Mouse (Mus musculus) midbrain, postnatal 0 days (tissue): ENCODE results near the gene Capns1. TPM values are rescaled to one million over a fixed set of nuclear protein-coding genes. Genes with fewer than 3 reads are reported as not detected.
A peak's percentile ranks its signal among the peaks of the same experiment; 100 is the strongest.

Source experiments
- ATAC-seq: fragments of 200-750 bp; cut with Nextera tagmentation; 2 replicates; pipeline ENCODE4 v1.8.0; 2017; ENCODE audit warnings: moderate number of reproducible peaks, mild to moderate bottlenecking, moderate TSS enrichment, moderate library complexity; ENCODE audit not compliant: low FRiP score
- DNase-seq: peaks from one replicate; pipeline ENCODE4 v3.0.0-alpha.2; 2015; ENCODE audit warnings: low spot score
- H3K27ac ChIP-seq: fragments of 300-500 bp; sonication (generic); 2 replicates; pipeline ENCODE4 v1.5.1; 2014; ENCODE audit warnings: low read depth, mild to moderate bottlenecking, low read length, mixed read lengths
- H3K27me3 ChIP-seq: fragments of 300-500 bp; sonication (generic); 2 replicates; pipeline ENCODE4 v1.6.1; 2014; ENCODE audit warnings: low read length, control low read depth, mixed read lengths; ENCODE audit not compliant: insufficient read depth
- H3K36me3 ChIP-seq: fragments of 300-500 bp; sonication (generic); 2 replicates; pipeline ENCODE4 v1.6.1; 2014; ENCODE audit warnings: low read length, control low read depth, mixed read lengths; ENCODE audit not compliant: insufficient read depth
- H3K4me1 ChIP-seq: fragments of 300-500 bp; sonication (generic); 2 replicates; pipeline ENCODE4 v1.6.1; 2014; ENCODE audit warnings: mild to moderate bottlenecking, control low read depth, antibody characterized with exemption, low read length, mixed read lengths; ENCODE audit not compliant: insufficient read depth
- H3K4me2 ChIP-seq: fragments of 300-500 bp; sonication (generic); 2 replicates; pipeline ENCODE4 v1.6.1; 2014; ENCODE audit warnings: low read depth, mild to moderate bottlenecking, low read length, mixed read lengths; ENCODE audit not compliant: poor library complexity, severe bottlenecking
- H3K4me3 ChIP-seq: fragments of 300-500 bp; sonication (generic); 2 replicates; pipeline ENCODE4 v1.5.1; 2014; ENCODE audit warnings: low read depth, mild to moderate bottlenecking, low read length, moderate library complexity
- H3K9ac ChIP-seq: fragments of 300-500 bp; sonication (generic); replicated peaks from 2 replicates; pipeline ENCODE4 v1.6.1; 2014; ENCODE audit warnings: mild to moderate bottlenecking, low read length, moderate library complexity, mixed read lengths; ENCODE audit not compliant: poor library complexity, severe bottlenecking
- H3K9me3 ChIP-seq: fragments of 300-500 bp; sonication (generic); 2 replicates; pipeline ENCODE4 v1.6.1; 2016; ENCODE audit warnings: low read length, control low read depth
- CTCF ChIP-seq: IDR thresholded peaks from 2 replicates; pipeline ENCODE4 v1.5.1; 2016; ENCODE audit warnings: antibody characterized with exemption, mild to moderate bottlenecking
- WGBS: fragments of 180-500 bp; shearing (Covaris S2); extraction: QIAGEN DNeasy Blood & Tissue Kit; methylation state at CpG from one replicate; pipeline ENCODE4 v1.1.7; 2014; 5-methylcytosine and 5-hydroxymethylcytosine counted together
- polyA plus RNA-seq: library from polyadenylated mRNA; unstranded; fragments of >200 nt; fragmentation: Nextera tagmentation; extraction: Ambion mirVana; gene quantifications from 2 replicates; pipeline ENCODE4 v1.2.1, GENCODE M21; 2015
- total RNA-seq: library from RNA; depleted of rRNA; stranded (reverse); fragments of >200 nt; gene quantifications from 2 replicates; pipeline ENCODE4 v1.2.3, GENCODE M21; 2014

The Capns1 gene
- total and polyA plus RNA-seq, 2 experiments from 2014 or later = 58.0 to 272 TPM

DNA sequence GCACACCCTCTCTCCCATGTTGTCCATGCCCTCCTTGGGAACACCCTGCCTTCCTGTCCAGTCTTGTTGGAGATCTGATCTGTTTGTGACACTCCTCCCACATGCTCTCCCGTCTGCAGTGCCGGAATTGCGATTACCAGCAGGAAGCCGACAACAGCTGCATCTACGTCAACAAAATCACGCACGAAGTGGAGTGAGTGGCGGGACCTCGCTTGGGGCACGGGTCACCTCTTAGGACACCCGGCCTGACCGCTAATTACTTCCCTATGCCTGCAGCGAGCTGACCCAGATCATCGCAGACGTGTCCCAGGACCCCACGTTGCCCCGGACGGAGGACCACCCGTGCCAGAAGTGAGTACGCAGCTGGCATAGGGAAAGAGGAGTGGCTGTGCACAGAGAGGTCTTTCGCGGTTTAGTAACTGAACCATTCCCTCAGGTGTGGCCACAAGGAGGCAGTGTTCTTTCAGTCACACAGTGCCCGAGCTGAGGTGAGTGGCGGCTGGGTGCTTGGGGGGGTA, 34.1 kb upstream of the Capns1 start:
- no peaks in the 10 kb centered on the region for H3K27me3 ChIP-seq
- ATAC-seq = peak; percentile 18; the same call in 1 of the 2 replicates
- peak overlapping the region; percentile 62 for H3K4me3 ChIP-seq
- peak; percentile 60 for TF ChIP-seq CTCF
- peak overlapping the region; percentile 72 for H3K9ac ChIP-seq
- WGBS = 4% methylated on average over 24 of the region's 24 CpGs
- H3K4me2 ChIP-seq = peak overlapping the region; percentile 79
- H3K4me1 ChIP-seq = peaks cover 12% of the 10 kb centered on the region
- H3K9me3 ChIP-seq = no peaks in the 10 kb centered on the region
- DNase-seq = peak; percentile 63
- H3K27ac ChIP-seq = peak overlapping the region; percentile 95
- H3K36me3 ChIP-seq = peaks cover 25% of the 10 kb centered on the region

DNA sequence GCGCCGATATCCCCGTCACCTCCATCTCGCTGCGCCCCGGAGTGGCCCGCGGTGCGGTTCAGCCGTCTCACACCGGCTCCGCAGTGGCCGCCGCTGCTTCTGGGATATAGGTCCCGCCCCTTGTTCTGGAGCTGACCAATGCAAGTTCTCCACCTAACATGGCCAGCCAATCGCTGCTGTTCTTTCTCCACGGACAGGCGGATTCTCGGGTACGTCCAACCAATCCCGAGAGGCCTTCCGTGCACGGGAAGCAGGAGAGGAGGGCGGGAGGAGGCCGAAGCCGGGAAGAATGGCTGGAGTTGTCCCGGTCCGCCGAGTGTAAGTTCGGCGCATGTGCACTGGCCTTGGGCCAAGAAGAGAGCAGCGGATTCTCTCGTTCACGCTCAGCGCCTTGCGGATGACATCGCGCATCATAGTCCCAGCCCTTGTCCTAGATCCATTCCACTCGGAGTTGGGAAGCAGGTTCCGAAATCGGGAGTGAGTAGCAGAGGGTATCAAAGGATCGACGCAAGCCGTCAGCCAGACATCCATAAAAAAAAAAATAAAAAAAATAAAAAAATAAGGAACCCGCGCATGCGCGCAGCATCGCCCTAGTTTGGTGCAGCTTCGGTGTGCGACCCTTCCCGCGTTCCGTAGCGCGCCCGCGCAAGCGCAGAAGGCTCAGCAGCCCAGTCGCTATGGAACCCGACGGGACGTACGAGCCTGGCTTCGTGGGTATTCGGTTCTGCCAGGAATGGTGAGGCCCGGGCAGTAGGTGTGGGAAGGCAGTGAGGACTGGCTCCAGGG, 33.3 kb upstream of the Capns1 start, which contains the start of the genes Polr2i and Tbcb:
Polr2i (plus strand) TSS at position 280 of the 786 bp plus-strand sequence.
Tbcb (minus strand) TSS at position 604 of the 786 bp plus-strand sequence.
- Histone ChIP-seq H3K9me3 (no peaks in the 10 kb centered on the region), H3K4me1 (peaks cover 12% of the 10 kb centered on the region), H3K36me3 (peaks cover 34% of the 10 kb centered on the region), H3K9ac (peak within 1 kb of the TSS; percentile 72), H3K27ac (peak within 1 kb of the TSS; percentile 95), H3K4me3 (peak within 1 kb of the TSS; percentile 62), H3K4me2 (peak within 1 kb of the TSS; percentile 79), H3K27me3 (no peaks in the 10 kb centered on the region)
- peak; percentile 99 for DNase-seq
- WGBS = under 1% methylated on average over 67 of the region's 67 CpGs
- TF ChIP-seq CTCF = no peak
- peak; percentile 95 for ATAC-seq

DNA sequence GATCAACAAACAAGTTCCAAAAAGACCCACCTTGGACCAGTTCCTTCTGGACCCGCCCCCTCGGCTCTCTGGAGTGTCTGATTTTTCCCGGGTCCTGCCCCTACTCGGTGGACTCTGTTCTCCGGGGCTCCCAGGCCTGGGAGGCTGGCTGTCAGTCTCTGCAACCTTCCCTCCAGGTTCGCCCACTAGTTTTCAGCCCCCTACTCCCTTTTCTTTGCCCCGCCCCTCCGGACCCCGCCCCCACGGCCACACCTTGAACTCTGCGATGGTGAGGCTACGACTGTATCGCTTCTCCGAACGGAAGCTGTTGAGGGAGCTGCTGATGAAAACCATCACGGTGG, 32.7 kb upstream of the Capns1 start:
- peaks cover 12% of the 10 kb centered on the region for H3K4me1 ChIP-seq
- H3K27ac ChIP-seq = peak overlapping the region; percentile 95
- H3K9ac ChIP-seq = peak overlapping the region; percentile 72
- peaks cover 38% of the 10 kb centered on the region for H3K36me3 ChIP-seq
- ATAC-seq (peak; percentile 17; the same call in 1 of the 2 replicates), DNase-seq (peak; percentile 6)
- WGBS = under 1% methylated on average over 15 of the region's 16 CpGs
- H3K27me3 ChIP-seq = no peaks in the 10 kb centered on the region
- H3K4me2 ChIP-seq = peak overlapping the region; percentile 79
- no peak for TF ChIP-seq CTCF
- no peaks in the 10 kb centered on the region for H3K9me3 ChIP-seq
- H3K4me3 ChIP-seq = peak overlapping the region; percentile 62

DNA sequence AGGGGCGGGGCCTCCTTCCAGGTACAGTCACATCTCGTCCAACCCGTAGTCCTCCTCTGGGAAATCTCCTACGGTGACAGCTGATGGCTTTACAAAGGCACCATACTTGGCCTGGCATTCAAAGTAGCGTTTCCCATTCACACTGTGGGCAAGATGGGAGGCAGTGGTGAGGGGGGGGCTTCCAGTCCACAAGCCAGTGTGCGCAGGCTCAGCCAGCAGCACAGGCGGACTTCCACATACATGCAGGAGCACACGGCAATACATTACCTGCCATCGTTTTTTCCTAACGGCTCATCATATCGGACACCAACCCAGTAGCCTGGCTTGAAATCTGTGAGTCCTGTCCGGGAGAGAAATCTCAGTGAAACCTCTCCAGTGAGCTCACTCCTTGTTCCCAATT, 25.6 kb upstream of the Capns1 start:
- H3K36me3 ChIP-seq = peaks cover 36% of the 10 kb centered on the region
- no peak for ATAC-seq

DNA sequence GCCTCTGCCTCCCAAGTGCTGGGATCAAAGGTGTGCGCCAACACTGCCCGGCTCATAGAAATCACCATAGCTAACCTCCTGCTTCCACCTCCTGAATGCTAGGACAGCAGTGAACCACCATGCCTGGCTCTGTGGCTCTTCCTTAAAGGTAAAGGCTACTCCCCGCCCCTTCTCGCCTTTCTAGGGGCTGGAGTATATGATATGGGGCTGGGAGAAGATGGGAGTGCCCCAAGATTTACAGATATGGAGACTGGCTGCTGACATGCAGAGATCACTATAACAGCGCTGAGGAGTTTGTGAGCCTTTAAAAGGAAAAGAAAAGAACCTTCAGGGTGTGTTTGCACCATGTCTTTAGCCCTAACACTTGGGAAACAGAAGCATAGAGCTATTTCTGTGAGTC, 23.6 kb upstream of the Capns1 start:
- no peak for ATAC-seq
- Histone ChIP-seq H3K9me3 (no peaks in the 10 kb centered on the region), H3K4me2 (no peak overlapping the region), H3K9ac (no peak overlapping the region), H3K27me3 (no peaks in the 10 kb centered on the region), H3K4me3 (no peak overlapping the region), H3K27ac (no peak overlapping the region), H3K36me3 (peaks cover 25% of the 10 kb centered on the region), H3K4me1 (no peaks in the 10 kb centered on the region)
- no peak for DNase-seq
- TF ChIP-seq CTCF = no peak
- 95% methylated on average over 5 of the region's 5 CpGs for WGBS

More for the DNA sequence above, 25.6 kb upstream of the Capns1 start:
- no peak overlapping the region for H3K9ac ChIP-seq
- no peaks in the 10 kb centered on the region for H3K9me3 ChIP-seq
- WGBS = 95% methylated on average over 12 of the region's 12 CpGs
- no peaks in the 10 kb centered on the region for H3K27me3 ChIP-seq
- H3K4me2 ChIP-seq = no peak overlapping the region
- no peak for TF ChIP-seq CTCF
- no peaks in the 10 kb centered on the region for H3K4me1 ChIP-seq
- no peak for DNase-seq
- H3K27ac ChIP-seq = no peak overlapping the region
- no peak overlapping the region for H3K4me3 ChIP-seq

DNA sequence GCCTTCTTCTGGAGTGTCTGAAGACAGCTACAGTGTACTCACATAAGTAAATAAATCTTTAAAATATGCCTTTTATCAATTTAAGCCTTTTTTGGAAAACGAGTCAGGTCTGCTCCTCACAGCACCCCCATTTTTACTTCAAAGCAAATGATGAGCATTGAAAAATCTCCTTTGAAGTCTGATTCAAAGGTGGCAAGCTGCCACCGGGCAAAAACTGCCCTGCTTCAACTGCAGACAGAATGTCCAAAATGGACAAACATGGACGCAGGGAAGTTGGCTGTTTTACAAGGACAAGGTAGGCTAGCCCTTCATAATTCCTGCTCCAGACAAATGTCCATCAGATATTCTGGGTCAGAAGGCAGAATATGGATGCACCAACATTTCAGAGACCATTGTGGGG, 22.8 kb upstream of the Capns1 start:
- H3K4me3 ChIP-seq = no peak overlapping the region
- WGBS = 75% methylated on average over 3 of the region's 3 CpGs
- no peak for TF ChIP-seq CTCF
- peaks cover 19% of the 10 kb centered on the region for H3K36me3 ChIP-seq
- H3K4me2 ChIP-seq = no peak overlapping the region
- no peaks in the 10 kb centered on the region for H3K4me1 ChIP-seq
- H3K27me3 ChIP-seq = no peaks in the 10 kb centered on the region
- ATAC-seq (no peak), DNase-seq (no peak)
- H3K27ac ChIP-seq = no peak overlapping the region
- no peak overlapping the region for H3K9ac ChIP-seq
- H3K9me3 ChIP-seq = no peaks in the 10 kb centered on the region
